In the genomic region with DNA sequence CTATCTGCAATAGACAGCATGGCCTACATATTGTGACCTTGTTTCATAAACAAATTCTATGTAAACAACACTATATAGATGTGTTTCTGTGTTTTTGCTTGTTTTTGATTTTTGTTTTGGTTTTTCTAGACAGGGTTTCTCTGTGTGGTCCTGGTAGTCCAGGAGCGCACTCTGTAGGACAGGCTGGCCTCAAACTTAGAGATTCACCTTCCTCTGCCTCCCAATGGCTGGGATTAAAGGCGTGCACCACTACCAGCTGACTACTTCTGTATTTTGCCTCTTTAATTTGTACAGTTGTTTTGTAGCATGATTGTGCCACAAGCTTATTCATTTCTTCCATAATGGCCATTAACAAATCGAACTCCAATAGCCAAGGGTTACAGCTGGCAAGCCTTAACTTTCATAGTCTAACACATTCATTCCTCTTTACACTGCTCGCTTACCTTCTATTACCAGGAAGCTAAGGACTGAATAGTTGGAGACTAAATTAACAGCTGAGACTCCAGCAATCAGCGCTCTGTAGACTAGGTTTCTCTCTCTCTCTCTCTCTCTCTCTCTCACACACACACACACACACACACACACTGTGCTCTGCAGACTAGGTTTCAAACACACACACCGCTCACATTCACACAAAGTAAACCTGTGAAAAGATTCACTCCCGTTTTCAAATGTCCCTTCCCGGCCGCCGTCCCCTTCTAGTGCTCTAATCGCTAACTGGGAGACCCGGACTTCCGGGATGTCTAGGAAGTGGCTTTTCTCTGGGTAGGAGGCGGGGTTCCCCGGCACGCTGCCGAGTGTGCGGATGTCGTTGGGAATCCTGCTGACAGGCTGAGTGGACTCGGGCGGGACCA, we compare ENCODE assay signal across 8 mouse cellular contexts. TPM values are rescaled to one million over a fixed set of nuclear protein-coding genes. Genes with fewer than 3 reads are reported as not detected.
DNase-seq lines count a peak whose midpoint lies in the region; ATAC-seq and TF ChIP-seq lines count a peak whose summit lies in the region.

A gene (plus strand): TSS at position 753 of the 854 bp plus-strand sequence.

- H3K4me1 ChIP-seq in embryonic facial prominence, embryonic 14.5 days (ENCODE audit: control insufficient read depth, insufficient read depth, low read length), result peaks cover 11% of the 10 kb centered on the region
- peaks cover 15% of the 10 kb centered on the region for H3K4me1 ChIP-seq in limb, embryonic 14.5 days (ENCODE audit: control insufficient read depth, insufficient read depth, low read length)
- peaks cover 13% of the 10 kb centered on the region for H3K4me1 ChIP-seq in midbrain, postnatal 0 days (ENCODE audit: insufficient read depth, low read length)

- H3K27me3 ChIP-seq in embryonic facial prominence, embryonic 14.5 days (replicated peaks; ENCODE audit: control insufficient read depth, insufficient read depth, low read length), result no peaks in the 10 kb centered on the region
- H3K27me3 ChIP-seq in limb, embryonic 14.5 days (ENCODE audit: control insufficient read depth, insufficient read depth, low read length), result no peaks in the 10 kb centered on the region
- no peaks in the 10 kb centered on the region for H3K27me3 ChIP-seq in midbrain, postnatal 0 days (ENCODE audit: insufficient read depth, low read length)

- H3K9ac ChIP-seq in embryonic facial prominence, embryonic 14.5 days (ENCODE audit: low read depth, low read length), result peak within 1 kb of the TSS; percentile 82
- peak within 1 kb of the TSS; percentile 68 for H3K9ac ChIP-seq in limb, embryonic 14.5 days (ENCODE audit: low read depth, low read length, severe bottlenecking)
- H3K9ac ChIP-seq in midbrain, postnatal 0 days (replicated peaks; ENCODE audit: low read length, poor library complexity, severe bottlenecking), result peak within 1 kb of the TSS; percentile 68

- peaks cover 6% of the 10 kb centered on the region for H3K9me3 ChIP-seq in embryonic facial prominence, embryonic 14.5 days (ENCODE audit: control insufficient read depth, low read length)
- 0 out of 2 replicates have a peak, but pooled peaks cover 3% of the 10 kb centered on the region for H3K9me3 ChIP-seq in limb, embryonic 14.5 days (ENCODE audit: control insufficient read depth, low read length)
- H3K9me3 ChIP-seq in midbrain, postnatal 0 days (ENCODE audit: low read length), result no peaks in the 10 kb centered on the region

- peaks cover 48% of the 10 kb centered on the region for H3K36me3 ChIP-seq in embryonic facial prominence, embryonic 14.5 days (ENCODE audit: control insufficient read depth, insufficient read depth, low read length)
- H3K36me3 ChIP-seq in limb, embryonic 14.5 days (ENCODE audit: control insufficient read depth, insufficient read depth, low read length), result peaks cover 35% of the 10 kb centered on the region
- H3K36me3 ChIP-seq in midbrain, postnatal 0 days (ENCODE audit: insufficient read depth, low read length), result peaks cover 27% of the 10 kb centered on the region

- peak within 1 kb of the TSS; percentile 63; the same call in 1 of the 2 replicates for H3K27ac ChIP-seq in embryonic facial prominence, embryonic 14.5 days (replicated peaks; ENCODE audit: low read depth, low read length)
- no peak within 1 kb of the TSS; the same call in 1 of the 2 replicates for H3K27ac ChIP-seq in limb, embryonic 14.5 days (replicated peaks; ENCODE audit: low read depth, low read length)
- peak within 1 kb of the TSS; percentile 60 for H3K27ac ChIP-seq in midbrain, postnatal 0 days (ENCODE audit: low read depth, low read length)

- ATAC-seq in embryonic facial prominence, embryonic 14.5 days (ENCODE audit: low read depth), result peak; percentile 91
- peak; percentile 93 for ATAC-seq in limb, embryonic 14.5 days (ENCODE audit: low FRiP score, low read depth)
- peak; percentile 91 for ATAC-seq in midbrain, postnatal 0 days (ENCODE audit: low FRiP score)

- 3% methylated on average over 21 of the region's 21 CpGs for WGBS in embryonic facial prominence, embryonic 14.5 days
- 4% methylated on average over 21 of the region's 21 CpGs for WGBS in limb, embryonic 14.5 days
- 5% methylated on average over 21 of the region's 21 CpGs for WGBS in midbrain, postnatal 0 days

- peak; percentile 93 for DNase-seq in 3T3-L1 (ENCODE audit: low read depth, low spot score)
- peak; percentile 89 to 90 for DNase-seq in adrenal gland, postnatal 4 days (ENCODE audit: low spot score in 2 of 2)
- DNase-seq in embryonic facial prominence, embryonic 14.5 days (ENCODE audit: low spot score), result peak; percentile 97
- peak; percentile 97 for DNase-seq in heart, adult 8-10 months (ENCODE audit: low spot score)
- DNase-seq in kidney, adult 9 months, result peak; percentile 97
- peak; percentile 97 for DNase-seq in limb, embryonic 14.5 days (ENCODE audit: low spot score)
- DNase-seq in midbrain, postnatal 0 days (ENCODE audit: low spot score), result peak; percentile 95
- peak; percentile 90 for DNase-seq in spleen, postnatal 14 days (ENCODE audit: low spot score in 2 of 2)

- peak within 1 kb of the TSS; percentile 87 for H3K4me2 ChIP-seq in embryonic facial prominence, embryonic 14.5 days (ENCODE audit: low read depth, low read length)
- peak within 1 kb of the TSS; percentile 90 for H3K4me2 ChIP-seq in limb, embryonic 14.5 days (replicated peaks; ENCODE audit: low read depth, low read length, severe bottlenecking)
- peak within 1 kb of the TSS; percentile 61 for H3K4me2 ChIP-seq in midbrain, postnatal 0 days (ENCODE audit: low read depth, low read length, poor library complexity, severe bottlenecking)

- 0 out of 2 replicates have a peak, but pooled peaks have one; percentile 5 for TF ChIP-seq CTCF in midbrain, postnatal 0 days (IDR thresholded peaks at IDR 0.05)

- TF ChIP-seq POLR2A in limb, embryonic 14.5 days (IDR thresholded peaks at IDR 0.05; ENCODE audit: borderline replicate concordance, extremely low read depth, insufficient read depth, insufficient read length), result 0 out of 2 replicates have a peak, but pooled peaks have one; percentile 46

- H3K4me3 ChIP-seq in embryonic facial prominence, embryonic 14.5 days (ENCODE audit: low read depth, low read length), result peak within 1 kb of the TSS; percentile 88
- H3K4me3 ChIP-seq in limb, embryonic 14.5 days (replicated peaks; ENCODE audit: low read length), result peak within 1 kb of the TSS; percentile 90
- peak within 1 kb of the TSS; percentile 54 for H3K4me3 ChIP-seq in midbrain, postnatal 0 days (ENCODE audit: low read depth, low read length)

RNA-seq across cellular contexts. Expression of the gene that starts here (rescaled TPM):
- 10 to 100 TPM; 20.1 to 22.9 TPM for total RNA-seq in adrenal gland, postnatal 4 days (2021)
- polyA plus RNA-seq in embryonic facial prominence, embryonic 14.5 days (2014; fragmentation: Nextera tagmentation; extraction: Ambion mirVana), result 7.0 TPM in 2 replicates
- total RNA-seq in heart, adult 8-10 months (2022), result 1 to 10 TPM; 5.6 to 9.0 (median 7.2) TPM
- 17.0 and 19.1 TPM in 2 replicates for polyA plus RNA-seq in limb, embryonic 14.5 days (2012; rRNA removed)
- 8.6 and 9.2 TPM in 2 replicates for polyA plus RNA-seq in limb, embryonic 14.5 days (2014; fragmentation: Nextera tagmentation; extraction: Ambion mirVana)
- total RNA-seq in midbrain, postnatal 0 days (2014; rRNA removed), result 25.0 and 35.4 TPM in 2 replicates
- polyA plus RNA-seq in midbrain, postnatal 0 days (2015; fragmentation: Nextera tagmentation; extraction: Ambion mirVana), result 15.3 and 18.3 TPM in 2 replicates
